12 mouse cellular contexts compared by ENCODE assay signal in genomic region chr4:139639801-139640200, GRCm38 (mm10). TPM values are rescaled to one million over a fixed set of nuclear protein-coding genes. Genes with fewer than 3 reads are reported as not detected.
A peak's percentile ranks its signal among the peaks of the same experiment; 100 is the strongest.
DNase-seq lines count a peak whose midpoint lies in the region; ATAC-seq lines count a peak whose summit lies in the region.
"Had no signal": no experiment of that assay in that cellular context is flagged by ENCODE, and none has a peak within 500 bp of the region (broad histone marks: within the 10 kb centered on the region; RNA-seq: fewer than 3 reads in every experiment).

No protein-coding gene starts in this region.

- no peak for ATAC-seq in neural tube, embryonic 15.5 days (ENCODE audit: low FRiP score)
- ATAC-seq in limb, embryonic 12.5 days (ENCODE audit: insufficient number of reproducible peaks, insufficient read depth, low FRiP score, low TSS enrichment, low read depth): no peak
- ATAC-seq: activated CD4-positive, CD25-positive, alpha-beta regulatory T cell, adult 4 months; liver, postnatal 0 days had no signal

- WGBS in neural tube, embryonic 15.5 days: 16% methylated on average over 12 of the region's 12 CpGs
- 12% methylated on average over 12 of the region's 12 CpGs for WGBS in limb, embryonic 12.5 days

- no peak overlapping the region for H3K4me2 ChIP-seq in neural tube, embryonic 15.5 days
- peak overlapping the region; percentile 6; the same call in 1 of the 2 replicates for H3K4me2 ChIP-seq in limb, embryonic 12.5 days

- peaks cover 19% of the 10 kb centered on the region for H3K36me3 ChIP-seq in neural tube, embryonic 15.5 days
- peaks cover 21% of the 10 kb centered on the region for H3K36me3 ChIP-seq in limb, embryonic 12.5 days

- H3K9me3 ChIP-seq in neural tube, embryonic 15.5 days (replicated peaks): no peaks in the 10 kb centered on the region
- no peaks in the 10 kb centered on the region for H3K9me3 ChIP-seq in limb, embryonic 12.5 days

- H3K9ac ChIP-seq in neural tube, embryonic 15.5 days (replicated peaks): no peak overlapping the region
- no peak overlapping the region for H3K9ac ChIP-seq in limb, embryonic 12.5 days (replicated peaks)
- H3K9ac ChIP-seq: liver, postnatal 0 days had no signal

- H3K27ac ChIP-seq in neural tube, embryonic 15.5 days (replicated peaks): no peak overlapping the region
- no peak overlapping the region for H3K27ac ChIP-seq in limb, embryonic 12.5 days

- no peak overlapping the region for H3K4me3 ChIP-seq in neural tube, embryonic 15.5 days (replicated peaks)
- H3K4me3 ChIP-seq in limb, embryonic 12.5 days (replicated peaks): no peak overlapping the region

- H3K4me1 ChIP-seq in neural tube, embryonic 15.5 days: peaks cover 30% of the 10 kb centered on the region
- H3K4me1 ChIP-seq in limb, embryonic 12.5 days (replicated peaks): peaks cover 34% of the 10 kb centered on the region

- DNase-seq in neural tube, embryonic 10.5 days (ENCODE audit: extremely low spot score, low spot score): peak; percentile 38
- peak; percentile 59 for DNase-seq in kidney, adult 11 months
- DNase-seq in cerebellum, adult 9-10 months: no peak
- DNase-seq in layer of hippocampus, postnatal 10 days (ENCODE audit: low spot score in 2 of 2): no peak
- no peak for DNase-seq in lung, postnatal 36 days
- DNase-seq: liver, postnatal 0 days; right cerebral cortex, postnatal 4 days had no signal

- peaks cover 26% of the 10 kb centered on the region; the same call in 1 of the 2 replicates for H3K27me3 ChIP-seq in neural tube, embryonic 15.5 days (replicated peaks)
- H3K27me3 ChIP-seq in limb, embryonic 12.5 days: peaks cover 41% of the 10 kb centered on the region

RNA-seq across cellular contexts. Expression of gene Tas1r2, which starts 13.5 kb away (rescaled TPM):
- not detected in 2 replicates for polyA plus RNA-seq in neural tube, embryonic 15.5 days (2015; fragmentation: Nextera tagmentation; extraction: Ambion mirVana)
- not detected in 2 replicates for polyA plus RNA-seq in limb, embryonic 12.5 days (2016; fragmentation: Nextera tagmentation; extraction: Ambion mirVana)
- total RNA-seq in layer of hippocampus, postnatal 10 days (2021): not detected
- total RNA-seq: heart, adult 8-10 months had no signal
- polyA plus RNA-seq: activated CD4-positive, CD25-positive, alpha-beta regulatory T cell, adult 4 months; embryonic facial prominence, embryonic 11.5 days; liver, postnatal 0 days had no signal

RNA-seq across cellular contexts. Expression of gene Aldh4a1, which starts 17.1 kb away (rescaled TPM):
- polyA plus RNA-seq in neural tube, embryonic 15.5 days (2015; fragmentation: Nextera tagmentation; extraction: Ambion mirVana): 29.5 and 34.9 TPM in 2 replicates
- polyA plus RNA-seq in limb, embryonic 12.5 days (2016; fragmentation: Nextera tagmentation; extraction: Ambion mirVana): 24.3 and 25.3 TPM in 2 replicates
- 10 to 100 TPM; 20.9 to 21.4 TPM for total RNA-seq in layer of hippocampus, postnatal 10 days (2021)

RNA-seq across cellular contexts. Expression of gene Gm21969, which starts 36.8 kb away (rescaled TPM):
- not detected in 2 replicates for polyA plus RNA-seq in neural tube, embryonic 15.5 days (2015; fragmentation: Nextera tagmentation; extraction: Ambion mirVana)
- not detected in 2 replicates for polyA plus RNA-seq in limb, embryonic 12.5 days (2016; fragmentation: Nextera tagmentation; extraction: Ambion mirVana)
- total RNA-seq in layer of hippocampus, postnatal 10 days (2021): not detected
- total RNA-seq: heart, adult 8-10 months had no signal
- polyA plus RNA-seq: activated CD4-positive, CD25-positive, alpha-beta regulatory T cell, adult 4 months; embryonic facial prominence, embryonic 11.5 days had no signal

Comparison
In these comparisons a context has a peak if more than half of its experiments do, and no peak if none do; other contexts are left out.
1. DNase-seq: peak in neural tube, embryonic 10.5 days (single experiment) and kidney, adult 11 months (single experiment); none in cerebellum, adult 9-10 months (single experiment), layer of hippocampus, postnatal 10 days (0 of 2) and lung, postnatal 36 days (single experiment).